Mouse (Mus musculus) bone marrow macrophage, adult 2 months (primary cell): ENCODE data around the gene Foxn3. TPM values are rescaled to one million over a fixed set of nuclear protein-coding genes. Genes with fewer than 3 reads are reported as not detected.

ENCODE experiments used
- H3K27ac ChIP-seq: 2 replicates; pipeline ENCODE4 v1.5.1; 2012; ENCODE audit warnings: low read depth, low read length; ENCODE audit not compliant: insufficient read depth
- H3K4me1 ChIP-seq: 2 replicates; pipeline ENCODE4 v1.6.1; 2012; ENCODE audit warnings: low read length; ENCODE audit not compliant: control insufficient read depth, insufficient read depth
- H3K4me3 ChIP-seq: 2 replicates; pipeline ENCODE4 v1.5.1; 2012; ENCODE audit warnings: mild to moderate bottlenecking, low read length, moderate library complexity; ENCODE audit not compliant: insufficient read depth
- CTCF ChIP-seq: IDR thresholded peaks from 2 replicates; pipeline ENCODE4 v1.5.1; 2012; ENCODE audit warnings: low read depth, mild to moderate bottlenecking, low read length, moderate library complexity
- POLR2A ChIP-seq: IDR thresholded peaks from 2 replicates; pipeline ENCODE4 v1.6.1; 2012; ENCODE audit warnings: mild to moderate bottlenecking, low read depth, low read length, borderline replicate concordance
- polyA plus RNA-seq: library from polyadenylated mRNA; stranded (reverse); fragments of >200 nt; gene quantifications from 2 replicates; pipeline ENCODE4 v1.2.4, GENCODE M21; 2012; ENCODE audit not compliant: missing spikeins, insufficient read depth, insufficient read length

Foxn3 gene
- polyA plus RNA-seq, 1 experiment, result 27.7 TPM

DNA sequence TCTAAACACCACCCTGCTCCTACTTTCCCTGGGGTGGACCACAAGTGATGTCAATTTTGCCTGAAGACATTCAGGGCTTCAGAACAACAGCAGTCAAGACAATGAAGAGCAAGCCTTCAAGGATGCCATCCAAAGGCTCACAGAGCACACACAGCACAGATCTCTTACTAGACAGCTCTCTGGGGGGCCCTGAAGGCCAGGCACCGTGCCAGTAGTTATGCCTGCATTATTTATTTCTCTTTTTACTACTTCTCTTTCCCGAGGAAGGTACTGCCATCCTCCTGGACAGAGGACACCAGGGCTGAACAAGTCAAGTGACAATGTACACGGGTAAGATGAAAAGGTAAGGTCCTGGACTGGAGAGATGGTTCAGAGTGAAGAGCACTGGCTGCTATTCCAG lies 154.7 kb downstream of the Foxn3 start:
- Histone ChIP-seq H3K4me1 (peaks cover 3% of the 10 kb centered on the region), H3K4me3 (no peak overlapping the region), H3K27ac (no peak overlapping the region)
- no peak for TF ChIP-seq CTCF
- TF ChIP-seq POLR2A, result no peak

DNA sequence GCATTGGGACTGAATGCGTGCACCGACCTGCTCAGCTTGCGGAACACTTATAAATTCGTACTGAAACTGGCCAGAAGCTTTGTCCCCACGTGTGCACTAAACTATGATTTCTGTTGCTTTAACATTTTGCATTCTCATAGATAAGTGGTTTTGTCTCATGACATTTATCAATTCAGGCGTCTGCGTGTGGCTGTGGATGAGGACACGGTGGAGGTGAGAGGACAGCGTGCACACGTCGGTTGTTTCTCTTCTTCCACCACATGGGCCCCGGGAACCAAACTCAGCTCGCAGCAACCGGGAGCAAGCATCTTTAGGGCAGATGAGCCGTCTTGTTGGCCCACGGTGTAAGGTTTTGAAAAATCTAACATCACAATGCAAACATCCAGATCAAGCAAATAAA lies 155.3 kb downstream of the Foxn3 start:
- Histone ChIP-seq H3K27ac (no peak overlapping the region), H3K4me3 (no peak overlapping the region), H3K4me1 (peaks cover 3% of the 10 kb centered on the region)
- TF ChIP-seq CTCF (no peak), POLR2A (no peak)

DNA sequence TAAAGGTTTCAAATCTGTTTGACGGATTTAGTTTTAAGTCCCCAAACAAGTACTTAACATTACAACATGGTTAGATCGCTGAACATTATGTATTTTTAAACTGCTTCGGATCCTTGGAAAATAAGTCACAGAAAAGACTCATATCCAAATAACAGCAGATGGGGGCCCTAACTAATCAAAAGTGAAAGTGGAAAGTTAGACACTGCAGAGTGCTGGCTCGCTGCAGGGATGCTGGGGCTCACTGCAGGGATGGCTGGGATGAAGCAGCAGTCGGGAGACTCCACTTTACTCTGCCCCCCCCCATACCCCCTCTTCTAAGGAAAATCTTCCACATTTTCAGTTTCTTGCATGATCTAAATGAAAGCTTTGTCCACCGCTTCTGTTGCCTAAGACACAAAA lies 156.1 kb downstream of the Foxn3 start:
- Histone ChIP-seq H3K4me3 (peak overlapping the region; percentile 50), H3K27ac (peak overlapping the region; percentile 40), H3K4me1 (peaks cover 3% of the 10 kb centered on the region)
- TF ChIP-seq CTCF (no peak), POLR2A (no peak)

DNA sequence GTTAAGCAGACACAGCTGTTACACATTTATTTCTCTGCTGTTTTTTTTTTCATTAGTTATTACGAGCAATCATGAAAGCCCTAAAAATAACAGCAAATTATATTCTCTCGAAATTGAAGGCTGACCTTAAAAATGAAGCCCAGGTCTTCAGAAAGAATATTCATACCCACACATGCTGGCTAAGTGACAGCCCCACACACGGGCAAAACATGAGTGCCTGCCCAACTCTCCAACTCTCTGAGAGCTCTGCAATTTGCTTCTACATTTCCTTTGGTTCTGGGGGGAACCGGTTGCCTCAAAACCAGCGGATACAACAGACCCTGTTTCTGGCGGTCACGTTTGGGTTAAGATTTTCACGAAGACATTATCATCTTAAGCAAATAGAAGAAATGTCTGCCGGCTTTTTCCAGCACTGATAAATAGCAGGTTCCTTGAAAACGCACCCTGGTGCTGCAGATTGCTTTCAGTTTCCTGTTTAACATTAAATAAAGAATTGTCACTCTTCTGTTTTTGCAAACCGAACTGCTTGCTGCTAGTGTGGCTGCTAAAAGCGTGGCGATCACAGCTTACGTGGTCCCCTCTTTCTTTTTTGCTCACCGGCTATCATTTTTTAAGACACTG lies 156.6 kb downstream of the Foxn3 start:
- peak overlapping the region; percentile 40 for H3K27ac ChIP-seq
- H3K4me1 ChIP-seq, result peaks cover 3% of the 10 kb centered on the region
- H3K4me3 ChIP-seq, result peak overlapping the region; percentile 50
- TF ChIP-seq CTCF, result no peak

DNA sequence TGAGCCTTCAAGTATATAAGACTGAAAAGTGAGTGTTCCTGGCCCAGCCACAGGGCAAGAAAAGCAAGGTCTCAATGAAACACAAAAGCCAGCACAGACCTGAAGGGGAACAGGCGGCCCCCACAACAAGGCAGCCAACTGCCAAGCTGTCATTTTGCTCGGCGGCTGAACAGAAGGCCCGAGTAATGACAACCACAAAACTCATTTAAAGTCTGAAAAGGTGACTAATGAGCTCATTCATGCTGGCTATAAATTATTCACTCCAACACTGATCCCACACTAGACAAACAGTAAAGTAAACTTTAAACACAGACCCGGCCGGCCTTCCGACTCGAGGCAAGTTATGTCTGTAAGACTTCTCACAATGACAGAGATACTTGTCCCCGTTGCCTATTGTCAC lies 157.1 kb downstream of the Foxn3 start:
- H3K4me1 ChIP-seq, result peaks cover 3% of the 10 kb centered on the region
- H3K4me3 ChIP-seq, result no peak overlapping the region
- TF ChIP-seq CTCF, result no peak
- no peak for TF ChIP-seq POLR2A
- no peak overlapping the region for H3K27ac ChIP-seq

DNA sequence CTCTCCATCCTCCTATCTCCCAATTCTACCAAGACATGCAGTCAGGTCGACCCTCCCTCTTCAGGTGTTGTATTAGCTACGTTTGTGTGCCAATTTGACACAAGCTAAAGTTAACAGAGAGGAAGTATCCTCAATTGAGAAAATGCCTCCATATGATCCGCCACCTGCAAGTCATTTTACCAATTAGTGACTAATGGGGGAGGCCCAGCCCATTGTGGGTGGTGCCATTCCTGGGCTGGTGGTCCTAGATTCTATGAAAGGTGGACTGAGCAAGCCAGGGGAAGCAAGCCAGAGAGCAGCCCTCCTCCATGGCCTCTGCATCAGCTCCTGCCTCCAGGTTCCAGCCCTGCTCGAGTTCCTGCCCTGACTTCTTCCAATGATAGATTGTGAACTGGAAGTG lies 158.0 kb downstream of the Foxn3 start:
- H3K4me1 ChIP-seq, result peaks cover 3% of the 10 kb centered on the region
- no peak for TF ChIP-seq POLR2A
- no peak overlapping the region for H3K4me3 ChIP-seq

DNA sequence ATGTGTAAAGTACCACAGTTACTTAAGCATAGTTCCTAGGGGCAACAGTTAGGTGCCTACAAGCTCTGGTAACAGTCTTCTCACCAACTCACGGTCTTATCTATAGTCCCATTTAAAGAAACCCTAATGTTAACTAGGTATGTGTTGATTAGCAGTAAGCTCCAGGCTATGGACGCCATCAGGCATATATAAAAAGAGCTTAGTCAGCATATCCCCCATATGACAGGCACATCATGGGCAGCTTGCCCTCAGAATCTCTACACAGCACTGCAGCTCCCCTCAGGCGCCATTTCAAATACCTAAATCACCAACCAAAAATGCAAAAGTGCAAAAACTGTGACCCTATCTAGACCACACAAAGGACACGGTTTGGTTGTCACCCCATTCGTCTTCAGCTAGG lies 160.4 kb downstream of the Foxn3 start:
- Histone ChIP-seq H3K4me3 (no peak overlapping the region), H3K27ac (no peak overlapping the region), H3K4me1 (peaks cover 7% of the 10 kb centered on the region)
- TF ChIP-seq POLR2A (no peak), CTCF (no peak)

More for the DNA sequence above, 158.0 kb downstream of the Foxn3 start:
- H3K27ac ChIP-seq, result no peak overlapping the region

DNA sequence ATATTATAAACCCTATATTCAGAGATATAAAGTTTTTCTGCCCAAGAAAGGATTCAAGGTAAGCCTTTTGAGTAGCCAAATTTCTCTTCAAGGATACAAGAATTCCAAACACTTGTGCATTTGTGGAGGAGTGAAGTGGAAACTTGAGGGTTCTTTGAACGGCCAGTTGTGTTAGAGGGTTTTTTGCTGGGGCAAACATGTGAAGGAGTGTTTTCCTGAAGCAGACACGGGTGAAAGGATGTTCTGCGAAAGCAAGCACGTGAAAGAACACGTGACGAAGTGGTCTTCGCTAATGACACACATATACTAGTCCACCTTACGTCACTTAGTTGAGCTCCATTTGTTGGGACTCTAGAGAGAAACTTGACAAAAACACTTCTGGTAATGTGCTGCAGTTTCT lies 162.5 kb downstream of the Foxn3 start:
- Histone ChIP-seq H3K4me3 (no peak overlapping the region), H3K27ac (no peak overlapping the region), H3K4me1 (peaks cover 4% of the 10 kb centered on the region)
- TF ChIP-seq POLR2A, result no peak
- no peak for TF ChIP-seq CTCF

DNA sequence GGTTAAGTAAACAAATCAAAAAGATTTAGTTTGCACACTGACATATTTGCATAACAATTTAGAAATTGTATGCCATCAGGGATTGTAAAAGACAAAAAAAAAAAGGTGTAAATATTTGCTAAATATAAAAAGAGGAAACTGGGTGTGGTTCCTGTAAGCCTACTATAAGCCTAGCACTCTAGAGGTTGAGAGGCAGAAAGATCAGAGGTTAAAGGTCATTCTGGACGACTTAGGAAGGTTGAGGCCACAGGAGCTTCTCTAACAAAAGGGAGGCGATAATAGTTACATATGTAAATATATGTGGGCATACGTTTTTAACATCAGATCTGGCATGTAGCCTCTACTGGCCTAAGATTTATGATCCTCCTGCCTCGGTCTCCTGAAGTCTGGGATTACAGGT lies 163.8 kb downstream of the Foxn3 start:
- H3K27ac ChIP-seq, result no peak overlapping the region
- TF ChIP-seq POLR2A (no peak), CTCF (no peak)
- peaks cover 4% of the 10 kb centered on the region for H3K4me1 ChIP-seq
- no peak overlapping the region for H3K4me3 ChIP-seq

DNA sequence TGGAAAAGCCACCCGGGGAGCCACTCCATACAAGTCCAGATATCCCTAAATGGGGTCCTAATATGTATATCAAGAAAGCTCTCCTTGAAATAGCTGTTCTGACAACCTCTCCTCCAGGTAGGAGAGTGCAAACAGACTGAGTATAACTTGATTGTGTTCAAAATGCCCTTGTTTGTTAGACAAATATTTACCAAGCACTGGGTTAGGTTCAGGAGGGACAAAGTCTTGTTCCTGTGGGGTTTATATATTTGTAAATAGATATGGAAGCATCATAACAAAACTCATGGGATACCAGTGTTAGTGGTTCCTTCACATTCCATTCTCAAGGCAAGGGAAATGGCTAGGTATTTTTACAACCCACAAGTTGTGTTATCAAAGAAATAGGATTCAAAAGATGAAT lies 166.9 kb downstream of the Foxn3 start:
- H3K4me3 ChIP-seq, result no peak overlapping the region
- TF ChIP-seq CTCF (no peak), POLR2A (no peak)
- H3K4me1 ChIP-seq, result peaks cover 4% of the 10 kb centered on the region
- H3K27ac ChIP-seq, result no peak overlapping the region

DNA sequence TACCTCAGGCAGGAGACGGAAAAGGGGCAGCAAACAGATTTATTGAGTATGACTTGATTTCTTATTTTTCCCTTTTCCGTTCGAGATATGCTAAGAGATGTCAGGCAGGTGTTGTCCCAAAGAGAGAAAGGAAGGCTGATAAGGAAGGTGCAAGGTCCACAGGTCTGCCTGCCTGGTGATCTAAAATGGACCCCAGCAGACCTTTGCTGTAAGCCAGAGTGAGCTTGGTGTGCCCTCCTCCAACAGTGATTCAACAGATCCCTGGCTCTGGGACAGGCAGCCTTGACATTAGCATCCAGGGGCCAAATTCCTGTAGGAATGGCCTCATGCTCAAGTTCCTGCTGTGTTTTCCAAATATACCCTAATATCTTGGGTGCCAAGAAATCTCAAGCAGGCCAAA lies 168.3 kb downstream of the Foxn3 start:
- Histone ChIP-seq H3K4me1 (peaks cover 14% of the 10 kb centered on the region), H3K27ac (no peak overlapping the region), H3K4me3 (no peak overlapping the region)
- TF ChIP-seq POLR2A (no peak), CTCF (no peak)
